Comparison of ENCODE assay signal across 9 mouse cellular contexts in genomic region chr11:94716754-94717153, GRCm38 (mm10). TPM values are rescaled to one million over a fixed set of nuclear protein-coding genes. Genes with fewer than 3 reads are reported as not detected.
A peak's percentile ranks its signal among the peaks of the same experiment; 100 is the strongest.
DNase-seq lines count a peak whose midpoint lies in the region; ATAC-seq and TF ChIP-seq lines count a peak whose summit lies in the region.
"Had no signal": no experiment of that assay in that cellular context is flagged by ENCODE, and none has a peak within 500 bp of the region (broad histone marks: within the 10 kb centered on the region; RNA-seq: fewer than 3 reads in every experiment).

No protein-coding gene starts in this region.

- H3K4me3 ChIP-seq in heart, embryonic 11.5 days (ENCODE audit: low read depth, low read length): no peak overlapping the region
- no peak overlapping the region for H3K4me3 ChIP-seq in kidney, postnatal 0 days (replicated peaks; ENCODE audit: low read depth, low read length)
- no peak overlapping the region for H3K4me3 ChIP-seq in stomach, postnatal 0 days (ENCODE audit: low read depth, low read length)
- H3K4me3 ChIP-seq: myocyte had no signal

- H3K36me3 ChIP-seq in heart, embryonic 11.5 days (ENCODE audit: control insufficient read depth, insufficient read depth, low read length): no peaks in the 10 kb centered on the region
- no peaks in the 10 kb centered on the region for H3K36me3 ChIP-seq in kidney, postnatal 0 days (ENCODE audit: insufficient read depth, low read length)
- no peaks in the 10 kb centered on the region for H3K36me3 ChIP-seq in stomach, postnatal 0 days (ENCODE audit: control insufficient read depth, insufficient read depth, low read length)

- no peaks in the 10 kb centered on the region for H3K4me1 ChIP-seq in heart, embryonic 11.5 days (ENCODE audit: control insufficient read depth, insufficient read depth, low read length)
- H3K4me1 ChIP-seq in kidney, postnatal 0 days (replicated peaks; ENCODE audit: insufficient read depth, low read length): 0 out of 2 replicates have a peak, but pooled peaks cover 3% of the 10 kb centered on the region
- no peaks in the 10 kb centered on the region for H3K4me1 ChIP-seq in stomach, postnatal 0 days (replicated peaks; ENCODE audit: control insufficient read depth, insufficient read depth)

- H3K9me3 ChIP-seq in heart, embryonic 11.5 days (replicated peaks; ENCODE audit: control insufficient read depth, low read length): no peaks in the 10 kb centered on the region
- H3K9me3 ChIP-seq in kidney, postnatal 0 days (replicated peaks; ENCODE audit: low read length): no peaks in the 10 kb centered on the region
- no peaks in the 10 kb centered on the region for H3K9me3 ChIP-seq in stomach, postnatal 0 days (ENCODE audit: control insufficient read depth, low read length)

- WGBS in heart, embryonic 11.5 days (ENCODE audit: insufficient replicate concordance): 8% methylated on average over 9 of the region's 9 CpGs
- 7% methylated on average over 9 of the region's 9 CpGs for WGBS in kidney, postnatal 0 days
- 10% methylated on average over 9 of the region's 9 CpGs for WGBS in stomach, postnatal 0 days

- H3K27ac ChIP-seq in heart, embryonic 11.5 days (ENCODE audit: low read depth, low read length): no peak overlapping the region
- no peak overlapping the region for H3K27ac ChIP-seq in kidney, postnatal 0 days
- no peak overlapping the region for H3K27ac ChIP-seq in stomach, postnatal 0 days (replicated peaks)

- no peak overlapping the region for H3K9ac ChIP-seq in heart, embryonic 11.5 days (ENCODE audit: low read depth, low read length)
- H3K9ac ChIP-seq in kidney, postnatal 0 days (ENCODE audit: low read depth, low read length): no peak overlapping the region
- no peak overlapping the region for H3K9ac ChIP-seq in stomach, postnatal 0 days (ENCODE audit: low read length)

- no peak for ATAC-seq in heart, embryonic 11.5 days (replicated peaks; ENCODE audit: insufficient number of reproducible peaks, low FRiP score, low TSS enrichment)
- ATAC-seq in kidney, postnatal 0 days (replicated peaks; ENCODE audit: low FRiP score, low read depth): peak; percentile 24; the same call in 1 of the 2 replicates
- ATAC-seq in stomach, postnatal 0 days (ENCODE audit: low FRiP score, low TSS enrichment): peak; percentile 66; the same call in 1 of the 2 replicates

- H3K27me3 ChIP-seq in heart, embryonic 11.5 days (ENCODE audit: control insufficient read depth, insufficient read depth, low read length): peaks cover 13% of the 10 kb centered on the region
- H3K27me3 ChIP-seq in kidney, postnatal 0 days (ENCODE audit: insufficient read depth, low read length): no peaks in the 10 kb centered on the region; the same call in 1 of the 2 replicates
- no peaks in the 10 kb centered on the region for H3K27me3 ChIP-seq in stomach, postnatal 0 days (ENCODE audit: control insufficient read depth, insufficient read depth, low read length)

- peak; percentile 11 for DNase-seq in right cerebral cortex, postnatal 4 days
- DNase-seq in right cerebral cortex, postnatal 14 days: no peak
- peak; percentile 26 for DNase-seq in cerebellum, adult 9-10 months
- peak; percentile 91 for DNase-seq in kidney, postnatal 0 days (ENCODE audit: low spot score)
- DNase-seq in lung, postnatal 4 days: peak; percentile 54 to 62
- peak; percentile 33 for DNase-seq in stomach, postnatal 0 days (ENCODE audit: low spot score)
- DNase-seq in layer of hippocampus, adult 9-10 months (ENCODE audit: low spot score): no peak

- H3K4me2 ChIP-seq in heart, embryonic 11.5 days: peak overlapping the region; percentile 29
- peak overlapping the region; percentile 23 for H3K4me2 ChIP-seq in kidney, postnatal 0 days (ENCODE audit: low read length)
- H3K4me2 ChIP-seq in stomach, postnatal 0 days (replicated peaks; ENCODE audit: low read depth): peak overlapping the region; percentile 25; the same call in 1 of the 2 replicates

- peak; percentile 74 for TF ChIP-seq CTCF in kidney, postnatal 0 days (IDR thresholded peaks at IDR 0.05; ENCODE audit: low read depth)
- peak; percentile 72 for TF ChIP-seq CTCF in stomach, postnatal 0 days (IDR thresholded peaks at IDR 0.05; ENCODE audit: low read depth)

- TF ChIP-seq EP300 in stomach, postnatal 0 days (optimal IDR thresholded peaks at IDR 0.05): no peak

RNA-seq across cellular contexts. Expression of gene Gm11541, which starts 12.5 kb away (rescaled TPM):
- polyA plus RNA-seq in heart, embryonic 11.5 days (2014; fragmentation: Nextera tagmentation; extraction: Ambion mirVana): not detected in 2 replicates
- polyA plus RNA-seq in kidney, postnatal 0 days (2015; fragmentation: Nextera tagmentation; extraction: Ambion mirVana): 1.3 and 1.4 TPM in 2 replicates
- polyA plus RNA-seq in stomach, postnatal 0 days (2015; fragmentation: Nextera tagmentation; extraction: Ambion mirVana): 0.11 and 0.15 TPM in 2 replicates
- polyA plus RNA-seq: myocyte had no signal

RNA-seq across cellular contexts. Expression of gene Cdc34b, which starts 24.8 kb away (rescaled TPM):
- 0.13 TPM in 1 of 2 replicates, not detected in the other for polyA plus RNA-seq in heart, embryonic 11.5 days (2014; fragmentation: Nextera tagmentation; extraction: Ambion mirVana)
- polyA plus RNA-seq in kidney, postnatal 0 days (2015; fragmentation: Nextera tagmentation; extraction: Ambion mirVana): 0.26 and 0.28 TPM in 2 replicates
- not detected in 2 replicates for polyA plus RNA-seq in stomach, postnatal 0 days (2015; fragmentation: Nextera tagmentation; extraction: Ambion mirVana)

RNA-seq across cellular contexts. Expression of gene Xylt2, which starts 39.4 kb away (rescaled TPM):
- 9.0 and 11.9 TPM in 2 replicates for polyA plus RNA-seq in heart, embryonic 11.5 days (2014; fragmentation: Nextera tagmentation; extraction: Ambion mirVana)
- polyA plus RNA-seq in kidney, postnatal 0 days (2015; fragmentation: Nextera tagmentation; extraction: Ambion mirVana): 18.4 and 21.4 TPM in 2 replicates
- polyA plus RNA-seq in stomach, postnatal 0 days (2015; fragmentation: Nextera tagmentation; extraction: Ambion mirVana): 8.4 and 8.6 TPM in 2 replicates

Comparison
In these comparisons a context has a peak if more than half of its experiments do, and no peak if none do; other contexts are left out.
1. DNase-seq: peak in right cerebral cortex, postnatal 4 days (single experiment), cerebellum, adult 9-10 months (single experiment), kidney, postnatal 0 days (single experiment), lung, postnatal 4 days (2 of 2) and stomach, postnatal 0 days (single experiment); none in right cerebral cortex, postnatal 14 days (single experiment) and layer of hippocampus, adult 9-10 months (single experiment).
2. Peak in every context shown above with its lines, with median percentiles within 50 percentile points of each other: H3K4me2 ChIP-seq.